Mouse (Mus musculus) heart, embryonic 10.5 days (tissue): ENCODE results near the gene Impad1. TPM values are rescaled to one million over a fixed set of nuclear protein-coding genes. Genes with fewer than 3 reads are reported as not detected.

Experiments used
- DNase-seq: peaks from one replicate; pipeline ENCODE4 v3.0.0-alpha.2; 2017; ENCODE audit warnings: low spot score
- H3K27ac ChIP-seq: fragments of 300-500 bp; sonication (generic); 2 replicates; pipeline ENCODE4 v1.5.1; 2016; ENCODE audit warnings: mild to moderate bottlenecking
- H3K27me3 ChIP-seq: fragments of 300-500 bp; sonication (generic); 2 replicates; pipeline ENCODE4 v1.6.1; 2016; ENCODE audit warnings: mild to moderate bottlenecking; ENCODE audit not compliant: poor library complexity, insufficient read depth, severe bottlenecking
- H3K36me3 ChIP-seq: fragments of 300-500 bp; sonication (generic); 2 replicates; pipeline ENCODE4 v1.6.1; 2016; ENCODE audit warnings: mild to moderate bottlenecking, moderate library complexity
- H3K4me1 ChIP-seq: fragments of 300-500 bp; sonication (generic); 2 replicates; pipeline ENCODE4 v1.6.1; 2016; ENCODE audit warnings: mild to moderate bottlenecking
- H3K4me3 ChIP-seq: fragments of 300-500 bp; sonication (generic); 2 replicates; pipeline ENCODE4 v1.5.1; 2016; ENCODE audit warnings: mild to moderate bottlenecking, moderate library complexity
- H3K9me3 ChIP-seq: fragments of 300-500 bp; sonication (generic); 2 replicates; pipeline ENCODE4 v1.6.1; 2016; ENCODE audit warnings: mild to moderate bottlenecking, moderate library complexity
- WGBS: fragments of 180-500 bp; shearing (Covaris S2); methylation state at CpG from one replicate; pipeline ENCODE4 v1.1.7; 2016; 5-methylcytosine and 5-hydroxymethylcytosine counted together
- polyA plus RNA-seq: library from polyadenylated mRNA; unstranded; fragments of >200 nt; fragmentation: Nextera tagmentation; extraction: Ambion mirVana; gene quantifications from 2 replicates; pipeline ENCODE4 v1.2.1, GENCODE M21; 2016

Gene Impad1
- polyA plus RNA-seq = 30.4 and 34.5 TPM in 2 replicates

DNA sequence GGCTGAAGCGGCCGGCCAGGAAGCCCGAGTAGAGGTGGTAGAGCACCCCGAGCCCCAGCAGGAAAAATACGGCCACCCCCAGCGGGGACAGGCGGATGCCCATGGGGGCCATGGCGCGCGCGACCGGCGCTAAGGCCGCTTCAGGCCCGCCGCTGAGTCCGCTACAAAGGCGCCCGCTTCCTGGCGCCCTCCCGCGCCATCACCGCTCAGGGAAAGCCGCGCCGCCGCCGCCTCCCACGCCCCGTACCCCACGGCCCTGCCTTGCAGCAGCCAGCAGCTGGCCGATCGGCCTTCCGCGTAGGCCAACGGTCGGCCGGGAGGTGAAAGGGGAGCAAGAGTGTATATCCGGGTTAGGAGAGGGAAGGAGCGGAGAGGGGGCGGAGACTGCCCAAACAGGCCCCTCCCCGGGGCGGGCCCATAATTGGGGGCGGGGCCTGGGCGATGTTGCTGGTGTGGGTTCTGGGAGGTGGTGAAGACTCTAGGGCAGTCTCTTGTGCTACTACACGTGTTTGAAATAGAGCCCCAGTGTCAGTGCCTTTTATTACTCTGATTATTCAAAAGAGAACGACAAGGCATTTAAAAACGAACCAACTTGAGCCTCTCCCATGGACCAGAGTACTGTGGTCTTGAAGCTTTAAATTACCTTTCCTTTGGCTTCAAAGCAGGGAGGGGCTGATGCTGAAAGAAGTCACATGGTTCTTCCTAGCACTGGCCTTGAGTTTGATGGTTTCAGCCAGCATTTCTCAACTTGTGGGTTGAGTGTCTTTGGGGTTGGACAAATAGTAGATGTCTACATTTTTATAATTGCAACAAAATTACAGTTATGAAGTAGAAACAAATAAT lies at the start of gene Impad1:
Gene Impad1 (minus strand): TSS at position 364 of the 843 bp plus-strand sequence.
- no peaks in the 10 kb centered on the region for H3K9me3 ChIP-seq
- H3K27ac ChIP-seq = peak within 1 kb of the TSS; percentile 97
- no peaks in the 10 kb centered on the region for H3K27me3 ChIP-seq
- H3K4me3 ChIP-seq = peak within 1 kb of the TSS; percentile 92
- H3K36me3 ChIP-seq = no peaks in the 10 kb centered on the region; the same call in 1 of the 2 replicates
- WGBS = under 1% methylated on average over 47 of the region's 48 CpGs
- peak; percentile 93 for DNase-seq
- H3K4me1 ChIP-seq = 0 out of 2 replicates have a peak, but pooled peaks cover 12% of the 10 kb centered on the region

GRCm38 (mm10) chr4:4840145-4840544 lies 47.0 kb upstream of the Impad1 start:
- H3K4me1 ChIP-seq = no peaks in the 10 kb centered on the region
- no peaks in the 10 kb centered on the region for H3K36me3 ChIP-seq
- 74% methylated on average over 1 of the region's 1 CpGs for WGBS
- no peak overlapping the region for H3K27ac ChIP-seq
- DNase-seq = no peak
- H3K4me3 ChIP-seq = no peak overlapping the region
- H3K9me3 ChIP-seq = no peaks in the 10 kb centered on the region
- no peaks in the 10 kb centered on the region for H3K27me3 ChIP-seq

- H3K4me3 ChIP-seq = no peak overlapping the region
- WGBS = 71% methylated on average over 5 of the region's 5 CpGs
- no peak overlapping the region for H3K27ac ChIP-seq
- DNase-seq = no peak
- no peaks in the 10 kb centered on the region for H3K36me3 ChIP-seq
- no peaks in the 10 kb centered on the region for H3K4me1 ChIP-seq
- H3K9me3 ChIP-seq = no peaks in the 10 kb centered on the region
- H3K27me3 ChIP-seq = no peaks in the 10 kb centered on the region
These were observed 40.7 kb upstream of the Impad1 start for GRCm38 (mm10) chr4:4833789-4834295.

GRCm38 (mm10) chr4:4828131-4828530 lies 35.0 kb upstream of the Impad1 start:
- no peak overlapping the region for H3K27ac ChIP-seq
- H3K27me3 ChIP-seq = no peaks in the 10 kb centered on the region
- H3K36me3 ChIP-seq = no peaks in the 10 kb centered on the region
- H3K9me3 ChIP-seq = no peaks in the 10 kb centered on the region
- H3K4me1 ChIP-seq = no peaks in the 10 kb centered on the region
- H3K4me3 ChIP-seq = no peak overlapping the region
- DNase-seq = no peak
- WGBS = 75% methylated on average over 2 of the region's 2 CpGs

- no peaks in the 10 kb centered on the region for H3K9me3 ChIP-seq
- DNase-seq = no peak
- H3K27me3 ChIP-seq = no peaks in the 10 kb centered on the region
- H3K36me3 ChIP-seq = no peaks in the 10 kb centered on the region
- H3K4me3 ChIP-seq = no peak overlapping the region
- H3K27ac ChIP-seq = no peak overlapping the region
- WGBS = 83% methylated on average over 1 of the region's 1 CpGs
- H3K4me1 ChIP-seq = no peaks in the 10 kb centered on the region
These were observed 29.0 kb upstream of the Impad1 start for GRCm38 (mm10) chr4:4822119-4822518.

DNA sequence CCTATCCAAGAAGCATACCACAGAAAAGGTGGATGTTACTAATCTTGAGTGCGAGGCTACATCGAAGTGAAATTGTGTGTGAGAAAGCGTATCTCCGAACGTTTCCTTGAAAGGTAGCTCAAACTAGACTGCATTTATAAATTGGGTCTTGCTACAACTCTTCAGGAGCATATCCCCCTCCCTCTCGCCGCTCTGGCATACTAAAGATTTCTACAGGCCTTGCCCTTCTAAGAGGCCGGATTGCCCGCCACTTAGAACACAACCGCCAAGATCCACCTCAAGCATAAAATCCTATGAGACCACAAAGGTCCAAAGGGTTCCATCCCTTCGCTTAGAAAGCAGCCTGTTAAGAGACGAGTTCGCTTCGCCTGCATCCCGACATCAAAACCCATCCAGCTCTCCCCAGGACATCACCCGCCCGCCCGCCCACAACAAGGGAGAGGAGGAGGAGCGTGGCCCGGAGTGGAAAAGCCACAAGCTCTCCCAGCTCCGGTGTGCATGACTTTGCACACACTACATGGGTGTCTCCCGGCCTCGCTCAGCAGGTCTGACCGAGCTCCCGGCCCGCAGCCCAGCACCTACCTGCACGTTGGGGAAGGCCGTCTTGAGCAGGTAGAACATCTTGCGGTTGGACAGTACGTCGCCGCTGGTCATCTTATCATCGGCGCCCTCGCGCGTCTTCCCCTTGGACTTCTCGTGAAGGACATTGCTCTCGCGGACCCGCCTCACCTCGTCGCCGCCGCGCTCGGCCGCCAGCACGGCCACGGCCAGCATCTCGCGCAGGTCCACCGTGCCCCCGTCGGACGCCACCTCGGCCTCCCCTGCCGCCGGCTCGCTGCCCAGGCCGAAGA lies 789 bp downstream of the Impad1 start:
- H3K27ac ChIP-seq = peak overlapping the region; percentile 97
- peak; percentile 88 for DNase-seq
- 0 out of 2 replicates have a peak, but pooled peaks cover 12% of the 10 kb centered on the region for H3K4me1 ChIP-seq
- peak overlapping the region; percentile 92 for H3K4me3 ChIP-seq
- peaks cover 6% of the 10 kb centered on the region for H3K36me3 ChIP-seq
- 2% methylated on average over 61 of the region's 61 CpGs for WGBS
- H3K27me3 ChIP-seq = no peaks in the 10 kb centered on the region
- no peaks in the 10 kb centered on the region for H3K9me3 ChIP-seq

DNA sequence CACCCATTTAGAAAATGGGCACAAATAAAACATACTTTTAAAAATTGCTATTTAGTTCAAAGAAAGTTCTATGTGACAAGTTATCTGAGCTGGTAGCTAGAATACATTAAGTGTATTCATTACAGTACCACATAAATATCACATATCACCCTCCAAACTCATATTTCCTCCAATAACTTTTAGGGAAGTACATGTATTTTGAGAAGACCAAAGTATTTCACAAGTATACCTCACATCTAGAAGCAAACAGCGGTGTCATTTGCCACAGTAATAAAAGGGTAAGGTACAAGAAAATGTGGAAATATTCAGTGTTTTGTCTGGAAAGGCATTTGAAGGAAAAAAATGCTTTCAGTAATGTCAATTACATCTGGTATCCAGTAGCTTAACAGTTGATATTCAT lies 2.0 kb downstream of the Impad1 start:
- H3K27ac ChIP-seq = no peak overlapping the region
- H3K36me3 ChIP-seq = peaks cover 10% of the 10 kb centered on the region
- 91% methylated on average over 1 of the region's 1 CpGs for WGBS
- H3K4me3 ChIP-seq = peak overlapping the region; percentile 92; the same call in 1 of the 2 replicates
- no peak for DNase-seq
- H3K4me1 ChIP-seq = 0 out of 2 replicates have a peak, but pooled peaks cover 12% of the 10 kb centered on the region
- no peaks in the 10 kb centered on the region for H3K9me3 ChIP-seq
- H3K27me3 ChIP-seq = no peaks in the 10 kb centered on the region

- 0 out of 2 replicates have a peak, but pooled peaks cover 2% of the 10 kb centered on the region for H3K9me3 ChIP-seq
- 94% methylated on average over 2 of the region's 2 CpGs for WGBS
- H3K4me1 ChIP-seq = 0 out of 2 replicates have a peak, but pooled peaks cover 3% of the 10 kb centered on the region
- DNase-seq = no peak
- peaks cover 25% of the 10 kb centered on the region for H3K36me3 ChIP-seq
- no peak overlapping the region for H3K27ac ChIP-seq
- H3K27me3 ChIP-seq = no peaks in the 10 kb centered on the region
- H3K4me3 ChIP-seq = no peak overlapping the region
These were observed 8.0 kb downstream of the Impad1 start for GRCm38 (mm10) chr4:4785169-4785568.

- Histone ChIP-seq H3K4me1 (no peaks in the 10 kb centered on the region), H3K27ac (no peak overlapping the region), H3K4me3 (no peak overlapping the region), H3K9me3 (0 out of 2 replicates have a peak, but pooled peaks cover 2% of the 10 kb centered on the region), H3K36me3 (peaks cover 25% of the 10 kb centered on the region), H3K27me3 (no peaks in the 10 kb centered on the region)
- DNase-seq = no peak
- WGBS = 85% methylated on average over 1 of the region's 1 CpGs
These were observed 8.8 kb downstream of the Impad1 start for GRCm38 (mm10) chr4:4784305-4784704.

- Histone ChIP-seq H3K27ac (no peak overlapping the region), H3K4me1 (no peaks in the 10 kb centered on the region), H3K36me3 (peaks cover 25% of the 10 kb centered on the region), H3K27me3 (no peaks in the 10 kb centered on the region), H3K9me3 (0 out of 2 replicates have a peak, but pooled peaks cover 2% of the 10 kb centered on the region), H3K4me3 (no peak overlapping the region)
- DNase-seq = no peak
These were observed 9.5 kb downstream of the Impad1 start for GRCm38 (mm10) chr4:4783686-4783957.

DNA sequence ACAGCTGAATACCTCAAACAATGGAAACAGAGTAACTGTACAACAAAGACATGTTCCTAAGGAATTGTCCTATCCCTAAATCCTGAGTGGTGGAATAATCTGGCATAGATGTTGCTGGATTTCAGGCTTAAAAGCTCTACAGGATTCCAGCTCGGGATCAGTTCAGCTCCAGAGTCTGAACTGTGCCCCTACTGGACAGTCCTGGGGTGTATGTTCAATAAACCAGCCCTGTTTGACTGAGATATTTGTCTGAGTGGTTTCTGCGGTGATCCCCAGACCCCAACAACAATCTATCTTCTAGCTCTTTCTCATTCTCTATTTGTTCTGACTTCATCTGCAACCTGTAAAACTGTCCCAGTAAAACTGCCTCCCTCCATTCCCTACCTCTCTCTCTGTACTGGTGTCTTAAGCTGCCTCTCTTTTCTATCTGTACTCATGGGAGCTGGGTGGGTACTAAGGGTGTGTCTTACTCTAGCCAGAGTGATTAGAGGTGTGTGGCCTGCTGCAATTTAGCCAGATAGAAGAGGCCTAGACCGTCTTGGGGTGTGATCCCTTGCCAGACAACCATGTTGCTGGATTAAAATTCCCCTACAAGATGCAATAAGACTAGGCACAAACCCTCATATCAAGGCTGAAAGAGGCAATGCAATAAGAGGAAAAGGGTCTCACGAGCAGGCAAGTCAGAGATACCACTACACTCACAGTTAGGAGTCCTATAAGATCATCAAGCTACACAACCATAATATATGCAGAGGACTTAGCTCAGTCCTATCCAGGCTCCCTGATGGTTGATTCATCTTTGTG lies 10.1 kb downstream of the Impad1 start:
- H3K4me1 ChIP-seq = no peaks in the 10 kb centered on the region
- H3K9me3 ChIP-seq = 0 out of 2 replicates have a peak, but pooled peaks cover 2% of the 10 kb centered on the region
- WGBS = 88% methylated on average over 4 of the region's 4 CpGs
- no peak for DNase-seq
- H3K36me3 ChIP-seq = peaks cover 26% of the 10 kb centered on the region
- no peaks in the 10 kb centered on the region for H3K27me3 ChIP-seq
- H3K4me3 ChIP-seq = no peak overlapping the region
- H3K27ac ChIP-seq = no peak overlapping the region

- Histone ChIP-seq H3K36me3 (peaks cover 45% of the 10 kb centered on the region), H3K4me3 (no peak overlapping the region), H3K4me1 (no peaks in the 10 kb centered on the region), H3K9me3 (0 out of 2 replicates have a peak, but pooled peaks cover 2% of the 10 kb centered on the region), H3K27me3 (no peaks in the 10 kb centered on the region), H3K27ac (no peak overlapping the region)
- no peak for DNase-seq
These were observed 13.8 kb downstream of the Impad1 start for GRCm38 (mm10) chr4:4779265-4779770.
